In the genomic region with DNA sequence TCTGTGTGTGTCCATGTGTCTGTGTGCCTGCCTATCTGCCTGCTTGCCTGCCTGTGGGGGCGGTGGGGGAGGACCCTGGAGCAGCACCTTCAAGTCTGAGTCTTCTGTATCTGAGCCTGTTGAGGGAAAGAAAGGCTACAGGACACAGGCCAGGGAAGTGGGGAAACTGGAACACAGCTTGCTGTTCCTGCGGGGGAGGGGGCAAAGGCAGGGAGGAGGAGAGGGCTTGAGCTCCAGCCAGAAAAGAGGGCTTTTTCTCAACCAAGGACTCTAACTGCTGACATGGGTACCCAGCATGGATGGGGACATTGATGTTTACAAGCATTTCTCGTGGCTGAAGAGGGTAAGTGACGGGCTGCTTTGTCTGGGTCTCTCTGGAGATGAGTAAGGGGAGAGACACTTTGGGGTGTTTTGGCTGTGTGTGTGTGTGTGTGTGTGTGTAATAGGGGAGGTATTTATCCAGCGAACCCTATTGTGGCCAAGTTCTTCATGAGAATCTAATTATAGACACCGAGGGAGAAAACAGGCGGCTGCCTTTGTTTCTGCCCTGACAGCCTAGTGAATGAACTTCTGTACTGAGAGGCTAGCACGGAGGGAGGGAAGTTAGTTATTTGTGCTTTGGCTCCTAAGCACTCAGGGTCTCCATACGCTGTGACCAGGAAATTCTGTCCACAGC, we compare ENCODE assay signal across 8 mouse cellular contexts. TPM values are rescaled to one million over a fixed set of nuclear protein-coding genes. Genes with fewer than 3 reads are reported as not detected.
A peak's percentile ranks its signal among the peaks of the same experiment; 100 is the strongest.
DNase-seq lines count a peak whose midpoint lies in the region; ATAC-seq and TF ChIP-seq lines count a peak whose summit lies in the region.

No protein-coding gene starts in this region.

- no peaks in the 10 kb centered on the region for H3K36me3 ChIP-seq in forebrain, embryonic 12.5 days (replicated peaks)
- peaks cover 2% of the 10 kb centered on the region; the same call in 1 of the 2 replicates for H3K36me3 ChIP-seq in heart, embryonic 13.5 days
- H3K36me3 ChIP-seq in liver, embryonic 15.5 days (replicated peaks): no peaks in the 10 kb centered on the region
- no peaks in the 10 kb centered on the region for H3K36me3 ChIP-seq in neural tube, embryonic 13.5 days

- ATAC-seq in forebrain, embryonic 12.5 days (ENCODE audit: low FRiP score): peak; percentile 52
- ATAC-seq in heart, embryonic 13.5 days (ENCODE audit: extremely low read depth, insufficient number of reproducible peaks, low FRiP score, low TSS enrichment): 0 out of 2 replicates have a peak, but pooled peaks have one; percentile 7
- peak; percentile 31; the same call in 1 of the 2 replicates for ATAC-seq in liver, embryonic 15.5 days (ENCODE audit: insufficient read depth)
- peak; percentile 15; the same call in 1 of the 2 replicates for ATAC-seq in neural tube, embryonic 13.5 days (ENCODE audit: low read depth)
- no peak for ATAC-seq in monocyte, adult 5-6 weeks (replicated peaks; ENCODE audit: insufficient number of reproducible peaks, low FRiP score, low TSS enrichment, poor library complexity, severe bottlenecking)

- peak overlapping the region; percentile 48 for H3K4me2 ChIP-seq in forebrain, embryonic 12.5 days
- peak overlapping the region; percentile 75 for H3K4me2 ChIP-seq in heart, embryonic 13.5 days
- H3K4me2 ChIP-seq in liver, embryonic 15.5 days: peak overlapping the region; percentile 40
- peak overlapping the region; percentile 39 for H3K4me2 ChIP-seq in neural tube, embryonic 13.5 days

- TF ChIP-seq CTCF in cerebellum, adult 2 months (IDR thresholded peaks at IDR 0.05; ENCODE audit: borderline replicate concordance, insufficient read depth, low read depth, low read length): no peak

- peak in 1 of 2 experiments; percentile 22 for DNase-seq in cerebellum, adult 2 months
- DNase-seq in cerebellum, adult 9-10 months: no peak
- DNase-seq in kidney, postnatal 25 days: peak; percentile 16 to 48

- peak overlapping the region; percentile 26 for H3K4me3 ChIP-seq in cerebellum, adult 2 months (replicated peaks; ENCODE audit: insufficient read depth, low read depth, low read length)
- peak overlapping the region; percentile 19 for H3K4me3 ChIP-seq in forebrain, embryonic 12.5 days (replicated peaks)
- H3K4me3 ChIP-seq in heart, embryonic 13.5 days: peak overlapping the region; percentile 50
- H3K4me3 ChIP-seq in liver, embryonic 15.5 days (replicated peaks): no peak overlapping the region
- peak overlapping the region; percentile 10 for H3K4me3 ChIP-seq in neural tube, embryonic 13.5 days

- no peaks in the 10 kb centered on the region for H3K9me3 ChIP-seq in forebrain, embryonic 12.5 days
- H3K9me3 ChIP-seq in heart, embryonic 13.5 days: no peaks in the 10 kb centered on the region
- H3K9me3 ChIP-seq in liver, embryonic 15.5 days (replicated peaks): no peaks in the 10 kb centered on the region
- no peaks in the 10 kb centered on the region for H3K9me3 ChIP-seq in neural tube, embryonic 13.5 days

- H3K27me3 ChIP-seq in cerebellum, adult 2 months (ENCODE audit: control insufficient read depth, insufficient read depth, low read length): no peaks in the 10 kb centered on the region
- H3K27me3 ChIP-seq in forebrain, embryonic 12.5 days: peaks cover 41% of the 10 kb centered on the region; the same call in 1 of the 2 replicates
- no peaks in the 10 kb centered on the region for H3K27me3 ChIP-seq in heart, embryonic 13.5 days (replicated peaks)
- H3K27me3 ChIP-seq in liver, embryonic 15.5 days: no peaks in the 10 kb centered on the region
- peaks cover 36% of the 10 kb centered on the region for H3K27me3 ChIP-seq in neural tube, embryonic 13.5 days

- no peak for TF ChIP-seq POLR2A in cerebellum, adult 2 months (IDR thresholded peaks at IDR 0.05; ENCODE audit: borderline replicate concordance, insufficient read depth, low read length)

- H3K27ac ChIP-seq in cerebellum, adult 2 months (ENCODE audit: insufficient read depth, low read length): peak overlapping the region; percentile 15; the same call in 1 of the 2 replicates
- peak overlapping the region; percentile 75 for H3K27ac ChIP-seq in forebrain, embryonic 12.5 days
- H3K27ac ChIP-seq in heart, embryonic 13.5 days (replicated peaks): peak overlapping the region; percentile 92
- H3K27ac ChIP-seq in liver, embryonic 15.5 days (replicated peaks): no peak overlapping the region
- H3K27ac ChIP-seq in neural tube, embryonic 13.5 days (replicated peaks): peak overlapping the region; percentile 47

- H3K4me1 ChIP-seq in cerebellum, adult 2 months (ENCODE audit: control insufficient read depth, insufficient read depth, low read length): no peaks in the 10 kb centered on the region; the same call in 1 of the 2 replicates
- peaks cover 36% of the 10 kb centered on the region for H3K4me1 ChIP-seq in forebrain, embryonic 12.5 days
- H3K4me1 ChIP-seq in heart, embryonic 13.5 days: peaks cover 49% of the 10 kb centered on the region
- H3K4me1 ChIP-seq in liver, embryonic 15.5 days (replicated peaks): peaks cover 28% of the 10 kb centered on the region
- peaks cover 34% of the 10 kb centered on the region for H3K4me1 ChIP-seq in neural tube, embryonic 13.5 days (replicated peaks)

- WGBS in cerebellum, adult 2 months: 16% methylated on average over 9 of the region's 9 CpGs
- 5% methylated on average over 9 of the region's 9 CpGs for WGBS in forebrain, embryonic 12.5 days
- WGBS in heart, embryonic 13.5 days: 12% methylated on average over 9 of the region's 9 CpGs
- WGBS in liver, embryonic 15.5 days (ENCODE audit: insufficient replicate concordance): 13% methylated on average over 9 of the region's 9 CpGs
- 11% methylated on average over 9 of the region's 9 CpGs for WGBS in neural tube, embryonic 13.5 days

- H3K9ac ChIP-seq in forebrain, embryonic 12.5 days: peak overlapping the region; percentile 21; the same call in 1 of the 2 replicates
- H3K9ac ChIP-seq in heart, embryonic 13.5 days: peak overlapping the region; percentile 83
- H3K9ac ChIP-seq in liver, embryonic 15.5 days: no peak overlapping the region
- peak overlapping the region; percentile 47; the same call in 1 of the 2 replicates for H3K9ac ChIP-seq in neural tube, embryonic 13.5 days

RNA-seq across cellular contexts. Expression of gene 5330417H12Rik, which starts 40.8 kb away (rescaled TPM):
- polyA plus RNA-seq in cerebellum, adult 2 months (2012; rRNA removed): not detected in 2 replicates
- polyA plus RNA-seq in forebrain, embryonic 12.5 days (2016; fragmentation: Nextera tagmentation; extraction: Ambion mirVana): not detected in 2 replicates
- polyA plus RNA-seq in heart, embryonic 13.5 days (2015; fragmentation: Nextera tagmentation; extraction: Ambion mirVana): not detected in 2 replicates
- not detected in 2 replicates for polyA plus RNA-seq in liver, embryonic 15.5 days (2015; fragmentation: Nextera tagmentation; extraction: Ambion mirVana)
- not detected in 2 replicates for polyA plus RNA-seq in neural tube, embryonic 13.5 days (2015; fragmentation: Nextera tagmentation; extraction: Ambion mirVana)
- not detected in 3 replicates for total RNA-seq in monocyte, adult 5-6 weeks (2017)
